Mouse (Mus musculus): ENCODE measurements around the gene Mob2.

- TF ChIP-seq CTCF (IDR thresholded peaks at IDR 0.05; ENCODE audit: extremely low read depth, insufficient read length, insufficient replicate concordance, low read depth, low read length) (peak; percentile 56; the same call in 1 of the 2 replicates), POLR2A (IDR thresholded peaks at IDR 0.05; ENCODE audit: low read depth, low read length) (no peak)
These were observed 87.8 kb downstream of the Mob2 start for GRCm38 (mm10) chr7:141972831-141973619.
